Mouse (Mus musculus) layer of hippocampus, postnatal 25 days (tissue): ENCODE data around the gene Kdm3a. TPM values are rescaled to one million over a fixed set of nuclear protein-coding genes. Genes with fewer than 3 reads are reported as not detected.
A peak's percentile ranks its signal among the peaks of the same experiment; 100 is the strongest.

Source experiments
- DNase-seq, 2 experiments: peaks; one replicate each; pipeline ENCODE4 v3.0.0; 2022; ENCODE audit warnings: mixed read lengths in 2 of 2, low spot score in 1 of 2; ENCODE audit errors: extremely low spot score in 1 of 2
- total RNA-seq, 2 experiments: library from RNA; stranded (reverse); gene quantifications; 2 replicates each; pipeline ENCODE4 v1.2.3; 2021

The Kdm3a gene
- total RNA-seq = 10 to 100 TPM; 35.1 to 38.5 TPM

DNA sequence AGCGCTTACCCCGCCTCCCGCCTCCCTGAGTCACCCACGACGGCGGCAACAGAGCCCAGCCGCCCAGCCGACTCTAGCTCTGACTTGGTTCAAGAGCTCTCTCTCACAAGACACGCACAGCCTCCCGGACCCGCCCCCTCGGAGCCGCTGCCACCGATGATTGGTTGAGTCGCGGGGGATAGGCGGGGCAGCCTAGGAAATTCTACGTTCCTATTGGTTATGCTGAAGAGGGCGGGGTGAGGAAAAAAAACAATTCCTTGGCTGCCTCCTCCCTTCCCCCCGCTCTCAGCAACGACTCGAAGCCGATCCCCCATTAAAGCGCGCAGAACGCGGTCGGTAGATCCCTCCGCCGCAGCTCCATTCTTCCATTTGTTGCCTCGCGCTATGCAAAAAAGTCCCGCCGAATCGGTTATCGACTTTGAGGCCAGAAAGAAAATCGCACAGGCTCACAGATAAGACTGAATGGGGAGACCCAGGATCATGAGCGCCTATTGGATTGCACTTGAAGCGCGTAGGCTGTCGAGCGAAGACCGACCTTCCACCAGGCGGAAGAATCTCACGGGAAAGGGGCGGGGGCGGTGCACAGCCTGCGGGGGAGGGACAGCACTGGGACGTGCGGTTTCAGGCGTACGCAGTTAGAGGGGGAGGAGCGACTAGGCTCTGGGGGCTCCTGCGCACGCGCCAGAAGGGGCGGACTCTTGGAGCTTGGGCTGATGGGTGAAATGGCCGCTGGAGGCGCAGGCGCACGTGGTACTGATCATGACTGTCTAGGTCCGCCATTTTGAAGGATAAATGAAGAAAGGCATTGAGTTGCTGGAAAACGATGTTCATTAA lies at the start of gene Kdm3a:
Gene Kdm3a (minus strand): TSS at position 162 of the 834 bp plus-strand sequence.
- peak; percentile 93 to 96 for DNase-seq

- no peak for DNase-seq
These were observed 46.1 kb upstream of the Kdm3a start for GRCm38 (mm10) chr6:71678891-71679290.

DNA sequence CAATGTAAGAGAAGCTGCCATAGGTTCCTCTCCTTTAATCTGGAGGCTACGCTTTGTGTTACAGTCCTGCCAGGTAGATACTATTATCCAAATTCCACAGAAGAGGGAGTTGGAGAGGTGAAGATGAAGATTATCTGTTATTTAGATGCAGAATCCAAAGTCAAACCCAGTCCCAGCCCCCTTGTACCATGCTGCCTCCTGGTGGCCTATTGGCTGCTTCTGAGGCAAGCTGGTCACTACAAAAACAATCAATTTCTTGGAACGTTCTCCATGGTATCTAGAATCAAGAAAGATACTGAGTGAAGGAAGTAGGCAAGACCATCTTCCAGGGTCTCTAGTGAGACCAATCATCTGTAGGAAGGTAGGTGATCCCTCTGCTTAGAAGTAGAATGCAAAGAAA lies 40.4 kb upstream of the Kdm3a start:
- no peak for DNase-seq

- DNase-seq = no peak
These were observed 31.7 kb upstream of the Kdm3a start for GRCm38 (mm10) chr6:71664511-71664910.

DNA sequence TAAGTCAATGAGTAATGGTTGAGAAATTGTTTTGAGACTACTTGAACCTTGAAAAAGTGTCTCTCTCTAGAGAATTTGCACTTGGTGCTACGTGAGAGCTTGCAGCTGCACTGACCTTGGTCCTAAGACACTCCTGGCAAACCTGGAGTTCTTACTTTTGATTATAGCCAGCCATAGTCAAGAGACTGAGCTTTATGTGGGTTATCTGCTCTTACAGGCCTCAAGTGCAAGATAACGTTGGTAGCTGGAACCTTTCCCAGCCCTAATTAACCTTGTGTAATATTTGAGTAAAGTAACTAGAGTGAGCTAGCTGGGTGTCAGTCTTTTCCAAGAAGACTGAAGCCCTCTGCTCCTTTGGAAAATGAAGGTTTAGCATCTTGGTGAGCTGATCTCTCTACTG lies 25.5 kb upstream of the Kdm3a start:
- no peak for DNase-seq

DNA sequence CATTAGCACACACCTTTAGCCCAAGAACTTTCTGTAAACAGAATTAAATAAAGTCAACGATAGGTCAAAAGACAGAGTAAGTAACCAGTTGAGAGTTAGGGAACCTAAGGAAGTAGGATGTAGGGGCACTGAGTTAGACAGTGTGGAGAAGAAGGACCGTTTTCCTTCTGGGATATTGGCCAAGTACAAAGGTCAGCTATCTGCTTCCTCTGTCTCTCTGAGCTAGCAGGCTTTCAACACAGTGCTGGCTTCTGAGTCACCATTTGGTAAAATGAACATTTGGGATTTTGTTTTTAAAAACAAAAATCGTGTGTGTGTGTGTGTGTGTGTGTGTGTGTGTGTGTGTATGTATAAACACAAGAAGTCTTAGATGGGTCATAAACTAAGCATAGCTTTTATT lies 23.0 kb upstream of the Kdm3a start:
- no peak for DNase-seq

DNA sequence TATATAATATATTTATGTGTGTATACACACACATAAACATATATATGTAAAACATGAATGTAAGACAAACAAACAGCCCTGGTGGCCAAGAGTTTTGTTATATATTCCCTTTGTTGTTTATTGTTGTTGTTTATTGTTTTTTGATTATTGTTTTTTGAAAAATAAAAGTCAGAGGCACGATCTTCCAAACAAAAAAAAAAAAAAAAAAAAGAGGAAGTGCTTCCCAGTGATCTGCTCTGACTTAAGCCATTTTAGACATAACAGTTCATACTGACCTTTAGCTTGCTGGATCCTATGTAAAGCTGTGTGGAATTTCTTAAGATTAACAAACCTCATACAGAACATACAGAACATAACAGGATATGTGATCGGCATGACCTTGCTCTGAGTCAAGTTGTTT lies 19.1 kb upstream of the Kdm3a start:
- no peak for DNase-seq

- no peak for DNase-seq
These were observed 333 bp downstream of the Kdm3a start for GRCm38 (mm10) chr6:71632486-71632828.

DNA sequence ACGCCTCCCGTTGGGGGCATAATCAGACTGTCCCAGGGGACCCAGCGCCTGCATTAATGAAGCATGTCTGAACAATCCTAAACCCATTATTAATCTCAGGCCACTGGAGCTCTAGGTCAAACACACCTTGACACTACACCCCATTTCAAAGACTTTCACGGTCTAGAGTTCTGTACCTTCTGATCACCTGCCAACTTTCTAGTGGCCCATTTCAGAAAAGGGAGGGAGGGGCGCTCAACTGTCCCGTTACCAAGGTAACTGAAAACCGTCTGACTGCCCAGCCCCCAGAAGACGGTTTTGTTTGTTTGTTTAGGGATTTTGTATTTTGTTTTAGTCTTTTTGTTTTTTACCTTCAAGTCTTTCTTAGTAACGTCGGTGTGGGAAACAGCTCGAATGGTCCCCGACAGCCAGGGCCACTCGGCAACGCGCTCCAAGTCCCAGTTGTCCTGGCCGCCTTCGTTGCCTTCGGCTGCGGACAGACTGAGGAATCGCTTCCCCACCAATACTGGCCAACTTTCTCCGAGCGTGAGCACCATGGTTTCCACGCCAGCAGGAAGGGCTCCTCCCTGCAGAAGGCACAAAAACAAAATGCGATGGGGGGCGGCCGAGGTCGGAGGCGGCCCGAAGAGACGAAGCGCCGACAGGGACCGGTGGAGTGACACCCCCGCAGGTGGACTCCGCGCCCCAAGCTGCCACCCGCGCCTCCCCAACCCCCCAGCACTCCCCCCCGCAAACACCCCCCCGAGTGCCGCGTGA lies 906 bp downstream of the Kdm3a start:
- DNase-seq = peak; percentile 20 to 35

DNA sequence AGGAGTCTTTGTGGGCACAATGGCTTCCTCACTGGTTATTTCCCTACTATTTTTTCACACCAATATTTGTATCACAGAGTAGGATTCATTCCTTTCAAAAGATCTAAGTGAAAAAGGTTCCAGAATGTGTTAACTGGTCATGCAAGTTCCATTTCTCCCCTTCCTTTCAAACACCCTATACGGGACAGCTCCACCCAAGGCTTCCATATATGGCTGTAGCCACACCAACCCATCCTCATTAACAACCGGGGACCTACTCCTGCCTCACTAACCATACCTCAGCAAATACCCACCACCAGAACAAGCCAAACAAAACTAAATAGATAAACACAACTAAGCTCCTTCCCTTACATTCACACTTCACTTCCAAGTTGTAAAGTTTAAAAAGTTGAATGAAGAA lies 1.6 kb downstream of the Kdm3a start:
- no peak for DNase-seq

DNA sequence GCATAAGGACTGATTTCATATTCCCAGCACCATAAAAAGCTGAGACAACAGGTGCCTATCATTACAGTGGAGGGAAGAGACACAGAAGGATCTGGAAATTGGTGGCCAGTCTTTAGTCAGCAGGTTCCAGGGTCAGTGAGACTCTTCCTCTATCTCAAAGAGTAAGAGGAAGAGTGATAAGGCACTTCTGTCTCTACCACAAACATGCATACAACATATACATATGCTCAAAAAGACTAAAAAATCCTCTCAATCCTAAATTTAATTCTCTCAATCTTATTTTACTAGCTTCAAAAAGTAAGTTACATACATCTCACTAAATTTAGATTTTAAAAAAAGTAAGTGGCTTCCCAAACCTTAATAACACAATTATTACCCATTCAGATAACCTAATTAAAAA lies 5.5 kb downstream of the Kdm3a start:
- DNase-seq = no peak

DNA sequence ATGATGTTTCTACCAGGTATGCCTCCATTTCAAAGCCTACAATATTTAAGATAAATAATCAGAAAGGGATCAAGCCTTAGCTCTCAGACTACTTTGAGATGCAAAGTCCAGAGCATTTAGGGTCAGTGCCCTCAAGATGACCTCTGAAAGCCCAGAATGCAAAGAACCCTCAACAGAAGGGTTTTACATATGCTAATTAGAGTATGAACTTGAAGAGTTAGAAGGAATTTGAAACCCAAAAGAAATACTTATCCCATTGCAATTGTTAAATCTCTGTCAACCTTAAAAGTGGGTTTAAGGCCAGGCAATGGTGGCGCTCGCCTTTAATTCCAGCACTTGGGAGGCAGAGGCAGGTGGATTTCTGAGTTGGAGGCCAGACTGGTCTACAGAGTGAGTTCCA lies 6.8 kb downstream of the Kdm3a start:
- DNase-seq = no peak

- DNase-seq = no peak
These were observed 8.1 kb downstream of the Kdm3a start for GRCm38 (mm10) chr6:71624723-71625122.

GRCm38 (mm10) chr6:71621981-71622380 lies 10.8 kb downstream of the Kdm3a start:
- no peak for DNase-seq

DNA sequence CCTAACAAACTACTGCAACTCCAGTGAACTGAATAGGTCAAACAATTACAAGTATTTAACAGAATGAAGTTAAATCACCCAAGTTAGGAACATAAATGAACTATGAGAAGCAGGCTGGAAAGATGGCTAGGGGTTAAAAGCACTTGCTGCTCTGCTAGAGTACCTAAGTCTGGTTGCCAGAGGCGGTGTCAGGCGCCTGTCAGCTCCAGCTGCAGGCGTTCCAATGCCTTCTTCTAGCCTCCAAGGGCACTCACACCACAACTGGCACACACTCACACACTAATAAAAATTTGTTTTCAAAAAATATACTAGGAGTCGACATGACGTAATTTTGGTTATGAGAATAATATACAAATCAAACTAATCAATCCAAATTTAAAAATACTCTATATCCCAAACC lies 11.2 kb downstream of the Kdm3a start:
- no peak for DNase-seq

DNA sequence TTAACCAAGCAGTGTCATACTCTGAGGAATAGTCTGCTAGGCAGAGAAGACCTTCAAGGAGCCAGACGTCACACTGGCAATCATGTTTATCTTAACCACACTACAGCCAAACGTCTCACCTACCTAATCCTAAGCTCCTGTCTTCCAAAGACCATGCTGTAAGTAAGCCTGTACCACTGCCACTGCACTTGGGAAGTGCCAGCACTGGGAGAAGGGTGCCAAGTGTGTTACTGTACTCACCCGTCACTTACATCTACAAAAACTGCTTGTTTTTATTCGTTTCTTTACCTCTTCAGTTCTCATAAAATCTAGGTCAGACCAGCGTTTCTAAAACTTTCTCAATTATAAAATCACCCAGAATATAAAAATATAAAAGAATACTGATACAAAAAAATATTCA lies 15.8 kb downstream of the Kdm3a start:
- DNase-seq = no peak

- DNase-seq = no peak
These were observed 19.6 kb downstream of the Kdm3a start for GRCm38 (mm10) chr6:71613225-71613624.

DNA sequence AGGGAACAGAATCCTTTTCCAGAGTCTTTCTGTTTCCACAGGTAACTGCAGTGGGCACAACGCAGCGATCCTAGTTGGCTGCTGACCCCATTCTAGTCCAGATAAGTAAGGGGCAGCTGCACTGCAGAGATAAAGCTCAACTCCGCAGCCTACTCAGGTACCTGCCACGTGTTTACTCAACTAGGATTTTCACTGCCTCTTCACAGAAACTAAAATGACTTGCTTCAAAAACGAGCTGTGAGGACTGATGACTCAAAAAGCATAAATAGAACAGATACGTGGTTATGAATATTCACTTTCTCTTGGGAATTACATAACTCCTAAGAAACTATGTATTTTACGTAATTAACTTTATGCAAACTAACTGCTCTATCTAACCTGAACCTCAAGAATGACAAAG lies 22.8 kb downstream of the Kdm3a start:
- no peak for DNase-seq

- no peak for DNase-seq
These were observed 23.8 kb downstream of the Kdm3a start for GRCm38 (mm10) chr6:71608994-71609393.

DNA sequence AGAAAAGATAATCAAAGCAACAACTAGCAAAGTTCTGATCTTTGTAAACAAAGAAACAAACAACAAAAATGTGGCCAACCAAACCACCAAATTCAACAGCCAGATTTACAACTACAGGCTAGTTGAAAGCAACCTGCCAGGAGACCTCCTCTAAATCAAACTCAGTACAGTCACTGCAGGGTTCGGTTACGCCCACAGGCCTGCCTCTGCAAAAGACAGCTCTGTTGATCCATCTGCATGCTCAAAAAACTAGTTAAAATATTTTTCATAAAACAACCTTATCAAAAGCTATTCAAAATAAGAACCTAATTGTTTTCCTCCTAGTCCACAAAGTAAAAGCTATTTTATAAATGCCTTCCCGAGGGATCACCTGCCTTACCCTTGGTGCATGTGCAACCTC lies 25.0 kb downstream of the Kdm3a start:
- DNase-seq = no peak

DNA sequence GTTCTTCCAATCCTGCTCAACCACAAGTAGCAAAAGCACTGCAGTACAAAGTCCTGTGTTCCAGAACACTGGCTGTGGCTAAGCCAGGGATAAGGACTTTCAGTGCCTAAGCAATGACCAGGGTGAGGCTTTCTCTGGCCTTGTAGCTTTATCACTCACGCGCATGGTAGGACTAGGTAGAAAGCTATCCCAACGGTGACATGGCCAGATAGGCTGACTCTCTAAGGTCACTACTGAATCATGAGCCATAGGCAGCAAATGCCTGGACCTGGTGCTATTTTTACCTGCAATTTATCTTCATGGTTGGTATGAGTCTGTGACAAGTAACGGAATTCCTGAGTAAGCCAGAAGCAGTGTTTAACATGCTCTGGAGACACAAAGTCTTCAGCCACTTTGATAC lies 42.6 kb downstream of the Kdm3a start:
- DNase-seq = no peak

GRCm38 (mm10) chr6:71589401-71589800 lies 43.4 kb downstream of the Kdm3a start:
- DNase-seq = no peak
